Mouse (Mus musculus): ENCODE data around the gene Dll1. TPM values are rescaled to one million over a fixed set of nuclear protein-coding genes. Genes with fewer than 3 reads are reported as not detected.

The Dll1 gene
- total RNA-seq (2014; rRNA removed) (4.0 and 4.6 TPM in 2 replicates), polyA plus RNA-seq (2012; rRNA removed) (6.9 and 7.1 TPM in 2 replicates)

GRCm38 (mm10) chr17:15376494-15377181 is at the start of gene Dll1:
Gene Dll1, minus strand, starts transcription at chr17:15376872.
- no peak for TF ChIP-seq CTCF (IDR thresholded peaks at IDR 0.05; ENCODE audit: low read depth, low read length)
- no peak for TF ChIP-seq POLR2A (IDR thresholded peaks at IDR 0.05; ENCODE audit: extremely low read depth, insufficient read depth, low read length)
- peak within 1 kb of the TSS; percentile 84 for H3K4me3 ChIP-seq (ENCODE audit: insufficient read depth, low read depth, low read length)
- peak within 1 kb of the TSS; percentile 93 for H3K9ac ChIP-seq (ENCODE audit: low read depth, low read length)
- DNase-seq (ENCODE audit: extremely low read depth, low read depth, low spot score) = peak; percentile 17
- H3K27me3 ChIP-seq (ENCODE audit: control insufficient read depth, insufficient read depth, low read length) = no peaks in the 10 kb centered on the region
- peak within 1 kb of the TSS; percentile 74 for H3K27ac ChIP-seq (replicated peaks; ENCODE audit: insufficient read depth, low read depth, low read length)
- H3K4me1 ChIP-seq (ENCODE audit: control insufficient read depth, insufficient read depth, low read length) = peaks cover 34% of the 10 kb centered on the region
- H3K79me2 ChIP-seq (ENCODE audit: control insufficient read depth, insufficient read depth, low read length) = no peaks in the 10 kb centered on the region
- WGBS = 7% methylated on average over 36 of the region's 36 CpGs
- no peaks in the 10 kb centered on the region for H3K36me3 ChIP-seq (ENCODE audit: control insufficient read depth, insufficient read depth, low read length)

GRCm38 (mm10) chr17:15425931-15426330 is 49.3 kb upstream of the Dll1 start:
- no peaks in the 10 kb centered on the region for H3K27me3 ChIP-seq (ENCODE audit: control insufficient read depth, insufficient read depth, low read length)
- no peak overlapping the region for H3K9ac ChIP-seq (ENCODE audit: low read depth, low read length)
- peaks cover 19% of the 10 kb centered on the region for H3K36me3 ChIP-seq (ENCODE audit: control insufficient read depth, insufficient read depth, low read length)
- H3K4me3 ChIP-seq (ENCODE audit: insufficient read depth, low read depth, low read length) = no peak overlapping the region
- 85% methylated on average over 3 of the region's 3 CpGs for WGBS
- TF ChIP-seq POLR2A (IDR thresholded peaks at IDR 0.05; ENCODE audit: extremely low read depth, insufficient read depth, low read length) = no peak
- no peak for TF ChIP-seq CTCF (IDR thresholded peaks at IDR 0.05; ENCODE audit: low read depth, low read length)
- DNase-seq (ENCODE audit: extremely low read depth, low read depth, low spot score) = no peak
- peaks cover 21% of the 10 kb centered on the region for H3K4me1 ChIP-seq (ENCODE audit: control insufficient read depth, insufficient read depth, low read length)
- H3K27ac ChIP-seq (replicated peaks; ENCODE audit: insufficient read depth, low read depth, low read length) = no peak overlapping the region
- peaks cover 3% of the 10 kb centered on the region; the same call in 1 of the 2 replicates for H3K79me2 ChIP-seq (ENCODE audit: control insufficient read depth, insufficient read depth, low read length)

GRCm38 (mm10) chr17:15423080-15423765 is 46.6 kb upstream of the Dll1 start:
- Histone ChIP-seq H3K27ac (replicated peaks; ENCODE audit: insufficient read depth, low read depth, low read length) (peak overlapping the region; percentile 40; the same call in 1 of the 2 replicates), H3K36me3 (ENCODE audit: control insufficient read depth, insufficient read depth, low read length) (peaks cover 30% of the 10 kb centered on the region), H3K79me2 (ENCODE audit: control insufficient read depth, insufficient read depth, low read length) (peaks cover 3% of the 10 kb centered on the region; the same call in 1 of the 2 replicates), H3K4me1 (ENCODE audit: control insufficient read depth, insufficient read depth, low read length) (peaks cover 5% of the 10 kb centered on the region; the same call in 1 of the 2 replicates), H3K4me3 (ENCODE audit: insufficient read depth, low read depth, low read length) (no peak overlapping the region), H3K27me3 (ENCODE audit: control insufficient read depth, insufficient read depth, low read length) (no peaks in the 10 kb centered on the region), H3K9ac (ENCODE audit: low read depth, low read length) (peak overlapping the region; percentile 15; the same call in 1 of the 2 replicates)
- peak; percentile 70 for DNase-seq (ENCODE audit: extremely low read depth, low read depth, low spot score)
- 53% methylated on average over 8 of the region's 8 CpGs for WGBS
- TF ChIP-seq POLR2A (IDR thresholded peaks at IDR 0.05; ENCODE audit: extremely low read depth, insufficient read depth, low read length) (no peak), CTCF (IDR thresholded peaks at IDR 0.05; ENCODE audit: low read depth, low read length) (no peak)

- Histone ChIP-seq H3K36me3 (ENCODE audit: control insufficient read depth, insufficient read depth, low read length) (peaks cover 35% of the 10 kb centered on the region), H3K27me3 (ENCODE audit: control insufficient read depth, insufficient read depth, low read length) (no peaks in the 10 kb centered on the region), H3K9ac (ENCODE audit: low read depth, low read length) (no peak overlapping the region), H3K27ac (replicated peaks; ENCODE audit: insufficient read depth, low read depth, low read length) (no peak overlapping the region), H3K4me1 (ENCODE audit: control insufficient read depth, insufficient read depth, low read length) (peaks cover 5% of the 10 kb centered on the region; the same call in 1 of the 2 replicates), H3K79me2 (ENCODE audit: control insufficient read depth, insufficient read depth, low read length) (peaks cover 2% of the 10 kb centered on the region; the same call in 1 of the 2 replicates), H3K4me3 (ENCODE audit: insufficient read depth, low read depth, low read length) (no peak overlapping the region)
- no peak for TF ChIP-seq CTCF (IDR thresholded peaks at IDR 0.05; ENCODE audit: low read depth, low read length)
- TF ChIP-seq POLR2A (IDR thresholded peaks at IDR 0.05; ENCODE audit: extremely low read depth, insufficient read depth, low read length) = no peak
- no peak for DNase-seq (ENCODE audit: extremely low read depth, low read depth, low spot score)
- WGBS = 98% methylated on average over 9 of the region's 9 CpGs
Observed at GRCm38 (mm10) chr17:15422666-15423065, 46.0 kb upstream of the Dll1 start.

- WGBS = 99% methylated on average over 6 of the region's 6 CpGs
- no peaks in the 10 kb centered on the region for H3K79me2 ChIP-seq (ENCODE audit: control insufficient read depth, insufficient read depth, low read length)
Observed at GRCm38 (mm10) chr17:15421446-15421845, 44.8 kb upstream of the Dll1 start.

More at GRCm38 (mm10) chr17:15421446-15421845, 44.8 kb upstream of the Dll1 start:
- no peak for DNase-seq (ENCODE audit: extremely low read depth, low read depth, low spot score)
- Histone ChIP-seq H3K36me3 (ENCODE audit: control insufficient read depth, insufficient read depth, low read length) (peaks cover 34% of the 10 kb centered on the region), H3K27me3 (ENCODE audit: control insufficient read depth, insufficient read depth, low read length) (no peaks in the 10 kb centered on the region), H3K4me3 (ENCODE audit: insufficient read depth, low read depth, low read length) (no peak overlapping the region), H3K27ac (replicated peaks; ENCODE audit: insufficient read depth, low read depth, low read length) (no peak overlapping the region), H3K9ac (ENCODE audit: low read depth, low read length) (no peak overlapping the region), H3K4me1 (ENCODE audit: control insufficient read depth, insufficient read depth, low read length) (0 out of 2 replicates have a peak, but pooled peaks cover 2% of the 10 kb centered on the region)
- no peak for TF ChIP-seq POLR2A (IDR thresholded peaks at IDR 0.05; ENCODE audit: extremely low read depth, insufficient read depth, low read length)
- TF ChIP-seq CTCF (IDR thresholded peaks at IDR 0.05; ENCODE audit: low read depth, low read length) = no peak
